Mouse (Mus musculus): ENCODE data around the gene Bglap2.
A peak's percentile ranks its signal among the peaks of the same experiment; 100 is the strongest.

- TF ChIP-seq CTCF (IDR thresholded peaks at IDR 0.05; ENCODE audit: low read depth) = no peak
- TF ChIP-seq EP300 (IDR thresholded peaks at IDR 0.05; ENCODE audit: low read depth) = peak; percentile 57
Observed at GRCm38 (mm10) chr3:88338316-88338715, 40.2 kb downstream of the Bglap2 start.

All from liver, postnatal 0 days (tissue).